Mouse (Mus musculus): ENCODE measurements around the gene Gm29735. TPM values are rescaled to one million over a fixed set of nuclear protein-coding genes. Genes with fewer than 3 reads are reported as not detected.
"Not testable (repeated sequence)": the region's sequence is repeated elsewhere in the genome, so short reads cannot be mapped to it uniquely, and the experiment has no call there.

Gene Gm29735
- polyA plus RNA-seq (2015; fragmentation: Nextera tagmentation; extraction: Ambion mirVana), result not detected in 2 replicates

- ATAC-seq; H3K36me3 ChIP-seq (ENCODE audit: control insufficient read depth, insufficient read depth, low read length); H3K4me2 ChIP-seq (ENCODE audit: low read length); H3K9ac ChIP-seq (ENCODE audit: low read depth, low read length); H3K4me1 ChIP-seq (ENCODE audit: control insufficient read depth, insufficient read depth, low read depth, low read length); H3K4me3 ChIP-seq (ENCODE audit: low read length); H3K27ac ChIP-seq (ENCODE audit: low read depth, low read length); H3K9me3 ChIP-seq (ENCODE audit: control insufficient read depth, low read length); H3K27me3 ChIP-seq (replicated peaks; ENCODE audit: control insufficient read depth, insufficient read depth, low read length): not testable (repeated sequence)
- WGBS, result 59% methylated on average over 2 of the region's 2 CpGs
Observed at GRCm38 (mm10) chr7:142157013-142157412, at the start of gene Gm29735. Gene Gm29735 (minus strand): TSS chr7:142157113.

GRCm38 (mm10) chr7:142205488-142205887 lies 48.6 kb upstream of the Gm29735 start:
- H3K4me2 ChIP-seq (ENCODE audit: low read length), result no peak overlapping the region
- H3K9me3 ChIP-seq (ENCODE audit: control insufficient read depth, low read length), result no peaks in the 10 kb centered on the region
- H3K9ac ChIP-seq (ENCODE audit: low read depth, low read length), result no peak overlapping the region
- H3K4me3 ChIP-seq (ENCODE audit: low read length), result no peak overlapping the region
- no peak overlapping the region for H3K27ac ChIP-seq (ENCODE audit: low read depth, low read length)
- H3K36me3 ChIP-seq (ENCODE audit: control insufficient read depth, insufficient read depth, low read length), result no peaks in the 10 kb centered on the region
- H3K4me1 ChIP-seq (ENCODE audit: control insufficient read depth, insufficient read depth, low read depth, low read length), result no peaks in the 10 kb centered on the region
- no peaks in the 10 kb centered on the region for H3K27me3 ChIP-seq (replicated peaks; ENCODE audit: control insufficient read depth, insufficient read depth, low read length)
- ATAC-seq, result no peak

DNA sequence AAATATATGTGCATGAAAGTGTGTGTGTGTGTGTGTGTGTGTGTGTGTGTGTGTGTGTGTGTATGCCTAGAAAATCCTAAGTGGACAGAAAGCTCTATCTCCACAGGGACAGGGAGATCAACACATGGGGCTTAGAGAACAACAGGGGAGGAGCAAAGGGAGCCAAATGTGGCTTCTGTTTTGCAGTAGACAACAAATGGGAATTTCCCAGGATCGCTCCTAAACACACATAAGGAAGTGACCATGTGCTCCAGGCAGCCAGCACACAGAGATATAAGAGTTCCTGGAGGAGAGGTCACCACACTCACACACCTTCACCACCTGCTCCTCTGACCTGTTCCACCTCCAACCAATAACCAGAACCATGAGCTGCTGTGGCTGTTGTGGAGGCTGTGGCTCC lies 44.2 kb upstream of the Gm29735 start, which contains the start of gene Krtap5-3:
Krtap5-3 (plus strand) TSS at position 301 of the 400 bp plus-strand sequence.
- Histone ChIP-seq H3K36me3 (ENCODE audit: control insufficient read depth, insufficient read depth, low read length) (no peaks in the 10 kb centered on the region), H3K27ac (ENCODE audit: low read depth, low read length) (no peak within 1 kb of the TSS), H3K4me3 (ENCODE audit: low read length) (no peak within 1 kb of the TSS), H3K9me3 (ENCODE audit: control insufficient read depth, low read length) (no peaks in the 10 kb centered on the region), H3K4me1 (ENCODE audit: control insufficient read depth, insufficient read depth, low read depth, low read length) (no peaks in the 10 kb centered on the region), H3K4me2 (ENCODE audit: low read length) (no peak within 1 kb of the TSS), H3K9ac (ENCODE audit: low read depth, low read length) (no peak within 1 kb of the TSS), H3K27me3 (replicated peaks; ENCODE audit: control insufficient read depth, insufficient read depth, low read length) (no peaks in the 10 kb centered on the region)
- ATAC-seq, result no peak
- 73% methylated on average over 1 of the region's 1 CpGs for WGBS

- Histone ChIP-seq H3K36me3 (ENCODE audit: control insufficient read depth, insufficient read depth, low read length) (no peaks in the 10 kb centered on the region), H3K9me3 (ENCODE audit: control insufficient read depth, low read length) (no peaks in the 10 kb centered on the region), H3K27ac (ENCODE audit: low read depth, low read length) (no peak overlapping the region), H3K4me1 (ENCODE audit: control insufficient read depth, insufficient read depth, low read depth, low read length) (no peaks in the 10 kb centered on the region), H3K27me3 (replicated peaks; ENCODE audit: control insufficient read depth, insufficient read depth, low read length) (no peaks in the 10 kb centered on the region), H3K4me3 (ENCODE audit: low read length) (no peak overlapping the region), H3K4me2 (ENCODE audit: low read length) (no peak overlapping the region), H3K9ac (ENCODE audit: low read depth, low read length) (no peak overlapping the region)
- 77% methylated on average over 2 of the region's 2 CpGs for WGBS
- no peak for ATAC-seq
Observed at GRCm38 (mm10) chr7:142198748-142199147, 41.8 kb upstream of the Gm29735 start.

GRCm38 (mm10) chr7:142190289-142190688 lies 33.4 kb upstream of the Gm29735 start, which contains the start of gene Gm10153:
Gene Gm10153 (minus strand): TSS chr7:142190389.
- WGBS, result 61% methylated on average over 2 of the region's 2 CpGs
- no peak for ATAC-seq

GRCm38 (mm10) chr7:142188156-142188555 lies 31.2 kb upstream of the Gm29735 start:
- Histone ChIP-seq H3K9me3 (ENCODE audit: control insufficient read depth, low read length) (no peaks in the 10 kb centered on the region), H3K36me3 (ENCODE audit: control insufficient read depth, insufficient read depth, low read length) (no peaks in the 10 kb centered on the region), H3K9ac (ENCODE audit: low read depth, low read length) (no peak overlapping the region), H3K27ac (ENCODE audit: low read depth, low read length) (no peak overlapping the region), H3K4me3 (ENCODE audit: low read length) (no peak overlapping the region), H3K27me3 (replicated peaks; ENCODE audit: control insufficient read depth, insufficient read depth, low read length) (no peaks in the 10 kb centered on the region), H3K4me2 (ENCODE audit: low read length) (no peak overlapping the region), H3K4me1 (ENCODE audit: control insufficient read depth, insufficient read depth, low read depth, low read length) (no peaks in the 10 kb centered on the region)
- ATAC-seq, result no peak
- 47% methylated on average over 2 of the region's 2 CpGs for WGBS

More at GRCm38 (mm10) chr7:142190289-142190688, 33.4 kb upstream of the Gm29735 start, which contains the start of gene Gm10153:
- Histone ChIP-seq H3K4me2 (ENCODE audit: low read length) (no peak within 1 kb of the TSS), H3K9me3 (ENCODE audit: control insufficient read depth, low read length) (no peaks in the 10 kb centered on the region), H3K27me3 (replicated peaks; ENCODE audit: control insufficient read depth, insufficient read depth, low read length) (no peaks in the 10 kb centered on the region), H3K9ac (ENCODE audit: low read depth, low read length) (no peak within 1 kb of the TSS), H3K36me3 (ENCODE audit: control insufficient read depth, insufficient read depth, low read length) (no peaks in the 10 kb centered on the region), H3K4me1 (ENCODE audit: control insufficient read depth, insufficient read depth, low read depth, low read length) (no peaks in the 10 kb centered on the region), H3K4me3 (ENCODE audit: low read length) (no peak within 1 kb of the TSS), H3K27ac (ENCODE audit: low read depth, low read length) (no peak within 1 kb of the TSS)

- WGBS, result 63% methylated on average over 1 of the region's 1 CpGs
- H3K9ac ChIP-seq (ENCODE audit: low read depth, low read length), result no peak overlapping the region
- H3K4me2 ChIP-seq (ENCODE audit: low read length), result no peak overlapping the region
- no peaks in the 10 kb centered on the region for H3K27me3 ChIP-seq (replicated peaks; ENCODE audit: control insufficient read depth, insufficient read depth, low read length)
- H3K4me1 ChIP-seq (ENCODE audit: control insufficient read depth, insufficient read depth, low read depth, low read length), result no peaks in the 10 kb centered on the region
- no peaks in the 10 kb centered on the region for H3K9me3 ChIP-seq (ENCODE audit: control insufficient read depth, low read length)
- H3K27ac ChIP-seq (ENCODE audit: low read depth, low read length), result no peak overlapping the region
- ATAC-seq, result no peak
- H3K36me3 ChIP-seq (ENCODE audit: control insufficient read depth, insufficient read depth, low read length), result no peaks in the 10 kb centered on the region
- H3K4me3 ChIP-seq (ENCODE audit: low read length), result no peak overlapping the region
Observed at GRCm38 (mm10) chr7:142181021-142181420, 24.1 kb upstream of the Gm29735 start.

DNA sequence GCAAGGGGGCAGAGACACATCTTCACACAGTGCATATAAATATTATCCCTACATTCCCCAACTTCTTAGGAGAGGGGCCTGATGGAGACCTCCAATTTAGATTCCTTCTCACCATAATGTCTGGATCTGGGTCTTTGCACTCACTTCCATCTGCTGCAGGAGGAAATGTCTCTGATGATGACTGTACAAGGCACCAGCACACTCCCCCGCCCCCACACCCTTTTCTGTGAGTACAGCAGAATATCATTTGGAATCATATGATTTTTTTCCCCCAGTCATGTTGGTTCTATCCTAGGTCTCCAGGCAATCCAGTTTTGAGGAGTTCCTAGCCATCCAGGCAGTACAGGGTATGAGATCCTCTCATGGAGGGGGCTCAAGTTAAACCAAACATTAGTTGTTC lies 21.8 kb upstream of the Gm29735 start:
- 69% methylated on average over 1 of the region's 1 CpGs for WGBS
- Histone ChIP-seq H3K36me3 (ENCODE audit: control insufficient read depth, insufficient read depth, low read length) (no peaks in the 10 kb centered on the region), H3K4me2 (ENCODE audit: low read length) (no peak overlapping the region), H3K27ac (ENCODE audit: low read depth, low read length) (no peak overlapping the region), H3K4me3 (ENCODE audit: low read length) (no peak overlapping the region), H3K27me3 (replicated peaks; ENCODE audit: control insufficient read depth, insufficient read depth, low read length) (no peaks in the 10 kb centered on the region), H3K9me3 (ENCODE audit: control insufficient read depth, low read length) (no peaks in the 10 kb centered on the region), H3K9ac (ENCODE audit: low read depth, low read length) (no peak overlapping the region), H3K4me1 (ENCODE audit: control insufficient read depth, insufficient read depth, low read depth, low read length) (no peaks in the 10 kb centered on the region)
- ATAC-seq, result no peak

GRCm38 (mm10) chr7:142175905-142176304 lies 19.0 kb upstream of the Gm29735 start, which contains the start of gene Krtap5-2:
Gene Krtap5-2 (minus strand): TSS chr7:142176005.
- H3K4me2 ChIP-seq (ENCODE audit: low read length); H3K4me3 ChIP-seq (ENCODE audit: low read length); H3K27me3 ChIP-seq (replicated peaks; ENCODE audit: control insufficient read depth, insufficient read depth, low read length); ATAC-seq; H3K4me1 ChIP-seq (ENCODE audit: control insufficient read depth, insufficient read depth, low read depth, low read length); H3K9me3 ChIP-seq (ENCODE audit: control insufficient read depth, low read length); H3K36me3 ChIP-seq (ENCODE audit: control insufficient read depth, insufficient read depth, low read length); H3K9ac ChIP-seq (ENCODE audit: low read depth, low read length); H3K27ac ChIP-seq (ENCODE audit: low read depth, low read length): not testable (repeated sequence)

- Histone ChIP-seq H3K27me3 (replicated peaks; ENCODE audit: control insufficient read depth, insufficient read depth, low read length) (no peaks in the 10 kb centered on the region), H3K27ac (ENCODE audit: low read depth, low read length) (no peak overlapping the region), H3K36me3 (ENCODE audit: control insufficient read depth, insufficient read depth, low read length) (no peaks in the 10 kb centered on the region), H3K4me3 (ENCODE audit: low read length) (no peak overlapping the region), H3K9me3 (ENCODE audit: control insufficient read depth, low read length) (no peaks in the 10 kb centered on the region), H3K9ac (ENCODE audit: low read depth, low read length) (no peak overlapping the region), H3K4me1 (ENCODE audit: control insufficient read depth, insufficient read depth, low read depth, low read length) (no peaks in the 10 kb centered on the region), H3K4me2 (ENCODE audit: low read length) (no peak overlapping the region)
- no peak for ATAC-seq
- WGBS, result 48% methylated on average over 3 of the region's 3 CpGs
Observed at GRCm38 (mm10) chr7:142169836-142170235, 12.9 kb upstream of the Gm29735 start.

All from hindbrain, embryonic 16.5 days (tissue).